Mouse (Mus musculus) intestine, embryonic 15.5 days (tissue): ENCODE data around the gene Phrf1. TPM values are rescaled to one million over a fixed set of nuclear protein-coding genes. Genes with fewer than 3 reads are reported as not detected.

ENCODE experiments used
- ATAC-seq: fragments of 200-750 bp; cut with Nextera tagmentation; 2 replicates; pipeline ENCODE4 v1.8.0; 2017; ENCODE audit warnings: moderate TSS enrichment, moderate library complexity
- H3K27ac ChIP-seq: fragments of 300-500 bp; sonication (generic); 2 replicates; pipeline ENCODE4 v1.5.1; 2015; ENCODE audit warnings: mild to moderate bottlenecking, inconsistent platforms
- H3K27me3 ChIP-seq: fragments of 300-500 bp; sonication (generic); replicated peaks from 2 replicates; pipeline ENCODE4 v1.6.1; 2015; ENCODE audit warnings: inconsistent platforms
- H3K36me3 ChIP-seq: fragments of 300-500 bp; sonication (generic); 2 replicates; pipeline ENCODE4 v1.6.1; 2015; ENCODE audit warnings: inconsistent platforms
- H3K4me1 ChIP-seq: fragments of 300-500 bp; sonication (generic); replicated peaks from 2 replicates; pipeline ENCODE4 v1.6.1; 2015; ENCODE audit warnings: inconsistent platforms
- H3K4me2 ChIP-seq: fragments of 300-500 bp; sonication (generic); replicated peaks from 2 replicates; pipeline ENCODE4 v1.6.1; 2015; ENCODE audit warnings: mild to moderate bottlenecking, inconsistent platforms
- H3K4me3 ChIP-seq: fragments of 300-500 bp; sonication (generic); replicated peaks from 2 replicates; pipeline ENCODE4 v1.5.1; 2015; ENCODE audit warnings: inconsistent platforms
- H3K9ac ChIP-seq: fragments of 300-500 bp; sonication (generic); 2 replicates; pipeline ENCODE4 v1.6.1; 2015; ENCODE audit warnings: inconsistent platforms
- H3K9me3 ChIP-seq: fragments of 300-500 bp; sonication (generic); 2 replicates; pipeline ENCODE4 v1.6.1; 2016; ENCODE audit warnings: inconsistent platforms
- WGBS: fragments of 180-500 bp; shearing (Covaris S2); methylation state at CpG from one replicate; pipeline ENCODE4 v1.1.7; 2015; 5-methylcytosine and 5-hydroxymethylcytosine counted together
- microRNA counts: library from miRNA; unstranded; fragments of <30 nt; microRNA quantifications from one replicate; lab custom pipeline; 2016
- polyA plus RNA-seq: library from polyadenylated mRNA; unstranded; fragments of >200 nt; fragmentation: Nextera tagmentation; extraction: Ambion mirVana; gene quantifications from 2 replicates; pipeline ENCODE4 v1.2.1, GENCODE M21; 2015

The Phrf1 gene
- polyA plus RNA-seq, 1 experiment from 2014 or later = 61.9 TPM

DNA sequence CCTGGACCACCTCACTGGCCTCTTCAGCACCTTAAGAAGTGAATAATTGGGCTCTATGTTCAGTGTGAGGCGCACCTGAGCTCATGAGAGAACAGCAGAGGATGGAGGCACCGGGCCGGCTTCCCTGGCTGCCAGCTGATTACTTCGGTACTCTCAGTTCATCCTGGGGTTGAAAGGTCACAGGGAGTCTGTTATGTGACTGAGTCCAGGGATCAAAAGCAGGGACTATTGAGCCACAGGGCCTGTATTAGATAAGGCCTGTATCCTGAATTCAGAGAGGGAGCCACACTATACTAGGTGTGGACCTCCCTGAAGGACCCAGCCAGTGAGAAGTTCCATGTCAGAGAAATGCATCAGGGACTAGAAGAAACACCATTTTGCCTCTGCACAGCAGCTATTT is 76.0 kb downstream of the Phrf1 start:
- H3K9ac ChIP-seq = no peak overlapping the region
- no peak overlapping the region for H3K4me3 ChIP-seq
- H3K27me3 ChIP-seq = no peaks in the 10 kb centered on the region
- peaks cover 61% of the 10 kb centered on the region for H3K36me3 ChIP-seq
- no peaks in the 10 kb centered on the region for H3K4me1 ChIP-seq
- no peak overlapping the region for H3K4me2 ChIP-seq
- no peaks in the 10 kb centered on the region; the same call in 1 of the 2 replicates for H3K9me3 ChIP-seq
- 84% methylated on average over 4 of the region's 4 CpGs for WGBS
- H3K27ac ChIP-seq = no peak overlapping the region
- ATAC-seq = no peak

MicroRNAs encoded within 50 kb of the gene (microRNA counts, 519-probe panel; counts per million panel counts)
- 3,421 counts per million, percentile 85 among the panel's probes with 10 or more counts for microRNA mmu-miR-210 (lab: Ali Mortazavi, UCI)

Other genes with a start within 250 kb of the Phrf1 start
- gene Ifitm3, start 218.0 kb upstream of the Phrf1 start, polyA plus RNA-seq = 255 and 288 TPM in 2 replicates
- 1.6 and 3.6 TPM in 2 replicates for gene Ifitm6, start 210.9 kb upstream of the Phrf1 start, polyA plus RNA-seq
- gene Gm17387, start 199.7 kb upstream of the Phrf1 start, polyA plus RNA-seq = not detected in 2 replicates
- 7.9 and 10.7 TPM in 2 replicates for gene B4galnt4, start 167.7 kb upstream of the Phrf1 start, polyA plus RNA-seq
- gene Pkp3, start 150.6 kb upstream of the Phrf1 start, polyA plus RNA-seq = 24.6 and 26.1 TPM in 2 replicates
- gene Sigirr, start 128.2 kb upstream of the Phrf1 start, polyA plus RNA-seq = 17.8 and 20.5 TPM in 2 replicates
- gene Ano9, start 111.0 kb upstream of the Phrf1 start, polyA plus RNA-seq = 29.5 and 35.3 TPM in 2 replicates
- gene Ptdss2, start 106.4 kb upstream of the Phrf1 start, polyA plus RNA-seq = 58.0 and 59.7 TPM in 2 replicates
- 123 and 155 TPM in 2 replicates for gene Rnh1, start 55.9 kb upstream of the Phrf1 start, polyA plus RNA-seq
- gene Hras, start 34.8 kb upstream of the Phrf1 start, polyA plus RNA-seq = 92.9 and 107 TPM in 2 replicates
- gene Lrrc56, start 34.6 kb upstream of the Phrf1 start, polyA plus RNA-seq = 5.1 and 5.4 TPM in 2 replicates
- 3.5 and 3.6 TPM in 2 replicates for gene Lmntd2, start 14.7 kb upstream of the Phrf1 start, polyA plus RNA-seq
- 63.7 and 70.0 TPM in 2 replicates for gene Rassf7, start 12.9 kb upstream of the Phrf1 start, polyA plus RNA-seq
- gene Irf7, start 37.7 kb downstream of the Phrf1 start, polyA plus RNA-seq = 5.2 and 5.7 TPM in 2 replicates
- 75.8 and 96.1 TPM in 2 replicates for gene Cdhr5, start 48.0 kb downstream of the Phrf1 start, polyA plus RNA-seq
- 203 and 260 TPM in 2 replicates for gene Sct, start 50.3 kb downstream of the Phrf1 start, polyA plus RNA-seq
- gene Drd4, start 63.2 kb downstream of the Phrf1 start, polyA plus RNA-seq = 0.35 and 0.40 TPM in 2 replicates
- 63.1 and 63.5 TPM in 2 replicates for gene Deaf1, start 98.9 kb downstream of the Phrf1 start, polyA plus RNA-seq
- 35.1 and 35.6 TPM in 2 replicates for gene Tmem80, start 99.0 kb downstream of the Phrf1 start, polyA plus RNA-seq
- gene Eps8l2, start 110.1 kb downstream of the Phrf1 start, polyA plus RNA-seq = 117 and 133 TPM in 2 replicates
- 458 and 460 TPM in 2 replicates for gene Taldo1, start 163.4 kb downstream of the Phrf1 start, polyA plus RNA-seq
- gene Gatd1, start 185.4 kb downstream of the Phrf1 start, polyA plus RNA-seq = 47.4 and 49.2 TPM in 2 replicates
- gene Cend1, start 200.7 kb downstream of the Phrf1 start, polyA plus RNA-seq = 3.8 and 3.9 TPM in 2 replicates
- gene Slc25a22, start 209.1 kb downstream of the Phrf1 start, polyA plus RNA-seq = 28.5 and 33.1 TPM in 2 replicates
- gene Pidd1, start 215.2 kb downstream of the Phrf1 start, polyA plus RNA-seq = 7.6 and 9.6 TPM in 2 replicates
- gene Rplp2, start 218.6 kb downstream of the Phrf1 start, polyA plus RNA-seq = 1,378 and 1,526 TPM in 2 replicates
- gene Pnpla2, start 226.4 kb downstream of the Phrf1 start, polyA plus RNA-seq = 35.1 and 38.1 TPM in 2 replicates
- 16.5 and 22.0 TPM in 2 replicates for gene Cracr2b, start 232.3 kb downstream of the Phrf1 start, polyA plus RNA-seq
- 21.5 and 25.5 TPM in 2 replicates for gene Cd151, start 238.6 kb downstream of the Phrf1 start, polyA plus RNA-seq
- 57.9 and 61.9 TPM in 2 replicates for gene Polr2l, start 246.3 kb downstream of the Phrf1 start, polyA plus RNA-seq
- 60.7 and 67.8 TPM in 2 replicates for gene Tspan4, start 246.5 kb downstream of the Phrf1 start, polyA plus RNA-seq